Mouse (Mus musculus) mesoderm, embryonic 11.5 days (tissue): Measurements from ENCODE around the gene Prss46.

Experiments used
- DNase-seq: peaks from one replicate; pipeline ENCODE4 v3.0.0-alpha.2; 2012; ENCODE audit warnings: low read depth, low spot score

The Prss46 gene

GRCm38 (mm10) chr9:110858967-110859596 is 14.8 kb downstream of the Prss46 start:
- DNase-seq = no peak

- peak; percentile 65 for DNase-seq
Observed at GRCm38 (mm10) chr9:110871030-110871429, 26.7 kb downstream of the Prss46 start.

GRCm38 (mm10) chr9:110873681-110874659 is 29.7 kb downstream of the Prss46 start:
- DNase-seq = no peak

- no peak for DNase-seq
Observed at GRCm38 (mm10) chr9:110874660-110875191, 30.4 kb downstream of the Prss46 start.

- no peak for DNase-seq
Observed at GRCm38 (mm10) chr9:110875288-110875695, 31.0 kb downstream of the Prss46 start.

GRCm38 (mm10) chr9:110877353-110877752 is 33.0 kb downstream of the Prss46 start:
- no peak for DNase-seq

GRCm38 (mm10) chr9:110877888-110878287 is 33.6 kb downstream of the Prss46 start:
- DNase-seq = no peak

- DNase-seq = no peak
Observed at GRCm38 (mm10) chr9:110879191-110879920, 35.0 kb downstream of the Prss46 start, which contains the start of gene Als2cl. Gene Als2cl (plus strand): TSS chr9:110879870.

GRCm38 (mm10) chr9:110879998-110880561 is 35.8 kb downstream of the Prss46 start, which contains the start of gene Tmie:
Gene Tmie (minus strand): TSS chr9:110880113.
- no peak for DNase-seq

GRCm38 (mm10) chr9:110880772-110881171 is 36.5 kb downstream of the Prss46 start:
- DNase-seq = no peak

- DNase-seq = no peak
Observed at GRCm38 (mm10) chr9:110881953-110882352, 37.6 kb downstream of the Prss46 start.

GRCm38 (mm10) chr9:110887388-110888303 is 43.3 kb downstream of the Prss46 start:
- no peak for DNase-seq

- no peak for DNase-seq
Observed at GRCm38 (mm10) chr9:110888935-110889334, 44.6 kb downstream of the Prss46 start.

- DNase-seq = no peak
Observed at GRCm38 (mm10) chr9:110890026-110890783, 45.9 kb downstream of the Prss46 start.

- DNase-seq = no peak
Observed at GRCm38 (mm10) chr9:110891077-110891828, 46.9 kb downstream of the Prss46 start.

GRCm38 (mm10) chr9:110892552-110892951 is 48.2 kb downstream of the Prss46 start:
- DNase-seq = no peak

- no peak for DNase-seq
Observed at GRCm38 (mm10) chr9:110893429-110893828, 49.1 kb downstream of the Prss46 start.

GRCm38 (mm10) chr9:110895507-110895906 is 51.2 kb downstream of the Prss46 start:
- no peak for DNase-seq

GRCm38 (mm10) chr9:110895994-110896393 is 51.7 kb downstream of the Prss46 start:
- no peak for DNase-seq
